Mouse (Mus musculus): Measurements from ENCODE around the gene Fbxl18.

DNA sequence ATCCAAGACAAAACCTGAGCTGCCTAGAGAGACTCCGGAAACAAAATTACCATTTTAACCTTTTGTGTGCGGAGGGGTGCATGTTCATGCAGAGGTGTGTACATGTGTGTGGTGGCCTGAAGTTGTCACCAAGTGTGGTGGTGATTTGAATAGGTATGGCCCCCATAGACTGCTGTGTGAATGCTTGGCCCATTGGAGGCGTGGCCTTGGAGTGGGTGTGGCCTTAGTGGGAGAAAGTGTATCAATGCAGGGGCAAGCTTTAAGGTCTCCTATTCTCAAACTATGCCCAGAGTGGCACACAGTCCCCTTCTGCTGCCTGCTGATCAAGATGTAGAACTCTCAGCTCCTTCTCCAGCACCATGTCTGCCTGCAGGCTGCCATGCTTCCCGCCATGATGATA lies 69.1 kb downstream of the Fbxl18 start:
- TF ChIP-seq CTCF (IDR thresholded peaks at IDR 0.05 in 2 of 3, conservative IDR thresholded peaks at IDR 0.05 in 1 of 3; ENCODE audit: control insufficient read depth in 1 of 3, insufficient read depth in 1 of 3, low read depth in 2 of 3, low read length in 3 of 3, poor library complexity in 1 of 3, severe bottlenecking in 1 of 3) (no peak), TAL1 (IDR thresholded peaks at IDR 0.05; ENCODE audit: low read length) (no peak), NRF1 (IDR thresholded peaks at IDR 0.05; ENCODE audit: insufficient read depth, low read depth, low read length, poor library complexity, severe bottlenecking) (no peak), GATA1 (IDR thresholded peaks at IDR 0.05; ENCODE audit: low read depth, low read length) (no peak), ELF1 (IDR thresholded peaks at IDR 0.05; ENCODE audit: low read depth, low read length) (no peak)
